Mouse (Mus musculus) small intestine, adult 2 months (tissue): ENCODE results near the gene Prlh.

ENCODE experiments used
- CTCF ChIP-seq: fragments of 200-500 bp; IDR thresholded peaks from 2 replicates; pipeline ENCODE4 v1.5.1; 2012; ENCODE audit warnings: low read depth, mild to moderate bottlenecking, control low read depth, inconsistent platforms, low read length, moderate library complexity, mixed read lengths; ENCODE audit not compliant: insufficient replicate concordance, insufficient read length; ENCODE audit errors: extremely low read depth
- POLR2A ChIP-seq: fragments of 200-500 bp; IDR thresholded peaks from 2 replicates; pipeline ENCODE4 v1.6.1; 2012; ENCODE audit warnings: low read depth, mild to moderate bottlenecking, control low read depth, inconsistent platforms, low read length, moderate library complexity

DNA sequence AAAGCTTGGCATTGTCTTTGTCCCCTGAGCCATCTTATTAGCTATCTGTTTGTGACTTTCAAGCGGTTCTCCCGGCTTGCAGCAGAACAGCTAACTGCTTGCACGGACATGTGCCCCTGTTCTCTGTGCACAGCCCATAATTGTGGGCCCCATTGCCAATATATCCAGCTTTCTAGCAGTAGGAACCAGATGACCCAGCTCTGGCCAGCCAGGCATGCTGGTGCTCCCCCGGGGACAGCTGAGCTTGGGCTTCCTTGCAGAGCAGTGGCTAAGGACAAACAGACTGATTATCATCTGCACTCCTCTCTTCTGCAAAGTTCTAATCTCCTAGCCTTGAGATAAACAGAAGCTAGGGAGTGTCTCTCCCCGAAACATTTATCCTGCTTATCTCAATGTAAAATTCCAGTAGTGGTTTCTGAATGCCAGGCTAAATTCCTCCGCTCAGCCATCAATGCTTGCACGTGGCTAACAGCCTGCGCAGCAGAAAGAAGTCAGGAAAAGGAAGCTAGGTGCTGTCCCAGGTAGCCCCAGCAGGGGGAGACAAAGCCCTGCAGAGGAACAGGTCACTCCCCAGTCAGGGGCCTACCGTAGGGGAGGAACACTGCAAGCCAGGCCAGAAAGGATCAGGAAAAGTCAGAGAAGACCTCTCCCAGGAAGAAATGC lies 20.1 kb downstream of the Prlh start:
- TF ChIP-seq CTCF (peak; percentile 99), POLR2A (no peak)
